Mouse (Mus musculus) ES-E14 (cell line): ENCODE measurements around the gene Cdt1.

Source experiments
- CHD2 ChIP-seq: IDR thresholded peaks from 2 replicates; pipeline ENCODE4 v1.6.1; 2014; ENCODE audit warnings: mild to moderate bottlenecking, low read depth, low read length, inconsistent platforms
- HCFC1 ChIP-seq: IDR thresholded peaks from 2 replicates; pipeline ENCODE4 v1.6.1; 2012; ENCODE audit warnings: low read length, inconsistent platforms, borderline replicate concordance; ENCODE audit not compliant: insufficient read depth
- MAFK ChIP-seq: IDR thresholded peaks from 2 replicates; pipeline ENCODE4 v1.6.1; 2014; ENCODE audit warnings: mild to moderate bottlenecking, low read depth, low read length, inconsistent platforms; ENCODE audit not compliant: insufficient read depth
- ZC3H11A ChIP-seq: IDR thresholded peaks from 2 replicates; pipeline ENCODE4 v1.6.1; 2012; ENCODE audit warnings: low read depth, mild to moderate bottlenecking, inconsistent platforms, low read length, borderline replicate concordance
- ZNF384 ChIP-seq: IDR thresholded peaks from 2 replicates; pipeline ENCODE4 v1.6.1; 2012; ENCODE audit warnings: low read depth, low read length, inconsistent platforms

- TF ChIP-seq CHD2 (no peak), ZNF384 (no peak), MAFK (no peak), ZC3H11A (no peak), HCFC1 (no peak)
Observed at GRCm38 (mm10) chr8:122618660-122619378, 51.0 kb downstream of the Cdt1 start.
